Mouse (Mus musculus) lung, embryonic 14.5 days (tissue): ENCODE measurements around the gene Ablim1. TPM values are rescaled to one million over a fixed set of nuclear protein-coding genes. Genes with fewer than 3 reads are reported as not detected.

Experiments
- ATAC-seq: fragments of 200-750 bp; cut with Nextera tagmentation; 2 replicates; pipeline ENCODE4 v1.8.0; 2017; ENCODE audit warnings: mild to moderate bottlenecking, moderate TSS enrichment, moderate library complexity; ENCODE audit not compliant: insufficient read depth
- DNase-seq: peaks from one replicate; pipeline ENCODE4 v3.0.0-alpha.2; 2015
- H3K27ac ChIP-seq: fragments of 300-500 bp; sonication (generic); 2 replicates; pipeline ENCODE4 v1.5.1; 2014; ENCODE audit warnings: low read depth, mild to moderate bottlenecking, moderate library complexity
- H3K27me3 ChIP-seq: fragments of 300-500 bp; sonication (generic); 2 replicates; pipeline ENCODE4 v1.6.1; 2014; ENCODE audit warnings: low read length, control low read depth; ENCODE audit not compliant: insufficient read depth
- H3K36me3 ChIP-seq: fragments of 300-500 bp; sonication (generic); 2 replicates; pipeline ENCODE4 v1.6.1; 2014; ENCODE audit warnings: control low read depth; ENCODE audit not compliant: insufficient read depth
- H3K4me1 ChIP-seq: fragments of 300-500 bp; sonication (generic); 2 replicates; pipeline ENCODE4 v1.6.1; 2014; ENCODE audit warnings: antibody characterized with exemption, control low read depth; ENCODE audit not compliant: insufficient read depth
- H3K4me2 ChIP-seq: fragments of 300-500 bp; sonication (generic); 2 replicates; pipeline ENCODE4 v1.6.1; 2014; ENCODE audit warnings: mild to moderate bottlenecking
- H3K4me3 ChIP-seq: fragments of 300-500 bp; sonication (generic); 2 replicates; pipeline ENCODE4 v1.5.1; 2014; ENCODE audit warnings: low read depth, low read length
- H3K9ac ChIP-seq: fragments of 300-500 bp; sonication (generic); 2 replicates; pipeline ENCODE4 v1.6.1; 2014
- H3K9me3 ChIP-seq: fragments of 300-500 bp; sonication (generic); 2 replicates; pipeline ENCODE4 v1.6.1; 2016; ENCODE audit warnings: low read depth, low read length, control low read depth
- CTCF ChIP-seq: IDR thresholded peaks from 2 replicates; pipeline ENCODE4 v1.5.1; 2016; ENCODE audit warnings: antibody characterized with exemption, low read depth
- WGBS: fragments of 180-500 bp; shearing (Covaris S2); extraction: QIAGEN DNeasy Blood & Tissue Kit; methylation state at CpG from one replicate; pipeline ENCODE4 v1.1.7; 2014; 5-methylcytosine and 5-hydroxymethylcytosine counted together
- polyA plus RNA-seq: library from polyadenylated mRNA; unstranded; fragments of >200 nt; fragmentation: Nextera tagmentation; extraction: Ambion mirVana; gene quantifications from 2 replicates; pipeline ENCODE4 v1.2.1, GENCODE M21; 2014

Gene Ablim1
- polyA plus RNA-seq, 1 experiment from 2014 or later: 39.9 TPM

DNA sequence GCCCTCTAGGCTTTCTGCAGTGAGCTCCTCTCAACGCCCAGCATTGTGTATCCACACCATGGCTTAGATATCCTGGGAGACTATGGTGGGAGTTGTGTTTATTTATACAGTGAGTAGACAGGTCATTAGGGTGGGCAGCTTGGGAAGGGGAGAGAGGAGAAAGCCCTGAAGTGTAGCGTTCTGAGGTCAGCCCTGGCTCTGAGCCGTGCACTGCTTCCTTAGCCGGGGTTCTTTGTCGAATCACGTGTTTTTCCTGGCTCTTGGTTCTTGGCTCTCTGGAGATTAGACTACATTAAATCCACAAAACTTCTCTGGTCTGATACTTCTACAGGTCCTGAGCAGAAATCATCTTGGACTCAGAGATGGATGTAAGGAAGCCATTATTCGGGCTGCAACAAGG lies 205.1 kb downstream of the Ablim1 start:
- Histone ChIP-seq H3K4me2 (no peak overlapping the region), H3K27me3 (no peaks in the 10 kb centered on the region), H3K4me1 (peaks cover 16% of the 10 kb centered on the region; the same call in 1 of the 2 replicates), H3K9ac (no peak overlapping the region), H3K36me3 (0 out of 2 replicates have a peak, but pooled peaks cover 3% of the 10 kb centered on the region), H3K9me3 (no peaks in the 10 kb centered on the region), H3K4me3 (no peak overlapping the region), H3K27ac (no peak overlapping the region)
- ATAC-seq (no peak), DNase-seq (peak; percentile 50)
- TF ChIP-seq CTCF: no peak
- 32% methylated on average over 7 of the region's 7 CpGs for WGBS

DNA sequence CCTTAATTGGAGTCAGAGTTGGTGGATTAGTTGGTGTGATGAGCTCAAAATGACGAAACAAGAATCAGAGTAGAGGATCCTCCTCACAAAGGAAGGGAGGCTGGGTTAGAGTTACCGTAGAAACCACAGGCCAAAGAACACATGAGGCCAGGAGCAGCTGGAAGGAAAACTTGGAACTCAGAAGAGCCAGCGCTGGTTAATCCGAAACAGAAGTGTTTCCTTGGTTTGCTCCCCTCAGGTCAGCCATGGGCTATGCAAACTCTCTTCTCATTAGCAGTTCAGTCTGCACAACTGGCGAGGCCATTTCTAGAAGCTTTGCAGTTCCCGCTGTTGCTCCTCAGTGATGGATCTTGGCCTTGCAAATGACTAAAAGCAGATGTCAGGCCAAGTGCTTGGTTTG lies 208.2 kb downstream of the Ablim1 start:
- H3K4me3 ChIP-seq: no peak overlapping the region
- H3K27me3 ChIP-seq: no peaks in the 10 kb centered on the region
- WGBS: 71% methylated on average over 6 of the region's 6 CpGs
- H3K36me3 ChIP-seq: no peaks in the 10 kb centered on the region
- ATAC-seq: no peak
- no peak for DNase-seq
- no peak overlapping the region for H3K9ac ChIP-seq
- H3K4me2 ChIP-seq: no peak overlapping the region
- H3K27ac ChIP-seq: no peak overlapping the region
- H3K4me1 ChIP-seq: peaks cover 24% of the 10 kb centered on the region
- TF ChIP-seq CTCF: no peak
- no peaks in the 10 kb centered on the region for H3K9me3 ChIP-seq

DNA sequence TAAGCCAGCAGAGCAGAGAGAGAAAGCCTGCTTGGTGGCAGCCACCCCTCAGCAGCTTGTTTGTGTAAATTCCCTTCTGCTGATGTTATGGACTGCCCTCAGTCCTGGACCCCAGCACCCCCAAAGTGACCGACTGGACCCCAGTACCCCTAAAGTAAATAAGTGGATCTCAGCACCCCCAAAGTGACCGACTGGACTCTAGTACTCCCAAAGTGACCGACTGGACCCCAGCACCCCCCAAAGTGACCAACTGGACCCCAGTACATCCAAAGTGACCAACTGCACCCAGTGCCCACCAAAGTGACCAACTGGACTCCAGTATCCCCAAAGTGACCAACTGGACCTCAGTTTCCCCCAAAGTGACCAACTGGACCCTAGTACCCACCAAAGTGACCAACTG lies 208.7 kb downstream of the Ablim1 start:
- no peak overlapping the region for H3K27ac ChIP-seq
- H3K4me3 ChIP-seq: no peak overlapping the region
- no peak overlapping the region for H3K9ac ChIP-seq
- no peaks in the 10 kb centered on the region for H3K36me3 ChIP-seq
- H3K4me1 ChIP-seq: peaks cover 24% of the 10 kb centered on the region
- no peak for TF ChIP-seq CTCF
- no peaks in the 10 kb centered on the region for H3K9me3 ChIP-seq
- H3K27me3 ChIP-seq: no peaks in the 10 kb centered on the region
- H3K4me2 ChIP-seq: no peak overlapping the region
- DNase-seq (no peak), ATAC-seq (no peak)
- WGBS: 91% methylated on average over 3 of the region's 3 CpGs

DNA sequence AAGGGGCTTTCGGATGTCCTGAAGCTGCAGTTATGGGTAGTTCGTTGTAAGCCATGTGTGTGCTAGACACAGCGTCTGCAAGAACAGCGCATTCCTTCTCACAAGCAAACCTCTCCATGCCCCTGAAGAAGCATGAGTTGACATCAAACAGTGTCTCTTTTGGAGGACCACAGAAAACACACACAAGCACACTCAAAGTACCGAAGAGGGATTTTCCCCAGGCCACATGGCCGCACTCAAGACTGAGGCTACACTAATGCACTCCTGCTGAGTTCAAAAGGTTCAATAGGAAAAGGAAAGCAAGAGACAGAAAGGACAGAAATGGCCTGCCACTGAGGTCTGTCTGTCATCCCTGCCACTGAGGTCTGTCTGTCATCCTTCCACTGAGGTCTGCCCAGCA lies 209.6 kb downstream of the Ablim1 start:
- DNase-seq: no peak
- WGBS: 69% methylated on average over 6 of the region's 6 CpGs

DNA sequence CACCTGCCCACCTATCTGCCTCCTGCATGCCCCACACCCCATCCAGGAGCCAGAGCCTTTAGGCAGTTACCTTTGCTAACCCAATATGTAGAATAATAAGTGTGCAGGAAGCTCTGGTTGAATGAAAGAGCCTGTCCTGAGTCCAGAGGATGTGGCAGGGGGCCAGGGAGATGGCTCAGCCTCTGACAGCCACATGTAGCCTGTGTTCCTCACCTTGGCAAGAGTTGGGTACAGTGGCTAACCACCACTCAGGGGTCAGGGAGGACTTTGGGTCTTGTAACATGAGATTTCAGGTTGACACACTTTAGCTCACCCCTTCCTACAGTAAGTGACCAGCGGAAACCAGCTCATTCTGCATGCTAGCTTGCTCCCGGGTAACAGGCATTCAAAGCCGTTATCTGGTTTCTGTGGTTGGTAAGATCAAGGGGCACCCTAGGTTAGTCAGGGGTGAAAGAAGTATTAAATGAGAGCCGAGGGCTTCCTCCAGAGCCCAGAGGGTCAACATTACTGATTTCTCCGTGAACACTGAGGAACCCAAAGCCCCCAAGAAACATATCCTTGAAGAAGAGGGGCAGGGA lies 210.5 kb downstream of the Ablim1 start:
- peak overlapping the region; percentile 80 for H3K27ac ChIP-seq
- no peak overlapping the region for H3K4me3 ChIP-seq
- no peak overlapping the region for H3K9ac ChIP-seq
- no peak overlapping the region for H3K4me2 ChIP-seq
- 53% methylated on average over 5 of the region's 5 CpGs for WGBS
- ATAC-seq (no peak), DNase-seq (no peak)
- no peaks in the 10 kb centered on the region for H3K27me3 ChIP-seq
- no peaks in the 10 kb centered on the region for H3K36me3 ChIP-seq
- H3K9me3 ChIP-seq: no peaks in the 10 kb centered on the region
- H3K4me1 ChIP-seq: peaks cover 18% of the 10 kb centered on the region
- TF ChIP-seq CTCF: no peak

More for the DNA sequence above, 209.6 kb downstream of the Ablim1 start:
- no peak overlapping the region for H3K4me2 ChIP-seq
- no peak overlapping the region for H3K27ac ChIP-seq
- H3K9ac ChIP-seq: no peak overlapping the region
- no peaks in the 10 kb centered on the region for H3K27me3 ChIP-seq
- H3K9me3 ChIP-seq: no peaks in the 10 kb centered on the region
- TF ChIP-seq CTCF: no peak
- H3K4me1 ChIP-seq: peaks cover 21% of the 10 kb centered on the region
- no peaks in the 10 kb centered on the region for H3K36me3 ChIP-seq
- no peak for ATAC-seq
- H3K4me3 ChIP-seq: no peak overlapping the region

DNA sequence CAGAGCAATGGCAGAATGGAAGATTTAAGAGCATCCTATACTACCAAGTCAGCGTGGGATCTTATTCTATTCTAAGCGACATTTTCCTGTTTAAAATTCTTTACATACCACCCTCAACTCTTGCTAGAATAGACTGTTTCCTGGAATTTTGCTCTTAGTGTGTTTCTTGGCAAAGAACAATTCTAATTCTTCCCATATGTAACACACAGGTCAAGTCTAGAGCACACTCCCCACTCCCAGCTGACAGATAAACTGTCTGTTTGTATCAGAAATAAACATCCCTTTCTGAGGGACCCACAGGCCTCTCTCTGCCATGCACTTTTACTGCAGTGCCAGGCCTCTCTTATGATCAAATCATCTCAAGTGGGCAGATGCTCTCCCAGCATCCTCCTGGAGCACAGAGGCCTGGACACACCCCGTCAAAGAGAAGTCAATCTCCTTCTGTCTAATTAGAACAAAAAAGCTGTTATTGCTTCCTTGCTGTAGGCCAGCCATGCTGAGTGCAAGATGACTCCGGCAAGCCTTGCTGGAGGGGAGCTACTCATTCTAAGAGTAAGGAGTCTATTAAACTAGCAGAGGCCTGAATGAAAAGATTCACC lies 211.3 kb downstream of the Ablim1 start:
- H3K36me3 ChIP-seq: no peaks in the 10 kb centered on the region
- H3K27ac ChIP-seq: peak overlapping the region; percentile 80
- H3K9ac ChIP-seq: no peak overlapping the region; the same call in 1 of the 2 replicates
- 29% methylated on average over 4 of the region's 4 CpGs for WGBS
- ATAC-seq (peak; percentile 55), DNase-seq (peak; percentile 75)
- H3K9me3 ChIP-seq: no peaks in the 10 kb centered on the region
- peaks cover 18% of the 10 kb centered on the region for H3K4me1 ChIP-seq
- H3K4me2 ChIP-seq: no peak overlapping the region
- TF ChIP-seq CTCF: no peak
- no peaks in the 10 kb centered on the region for H3K27me3 ChIP-seq
- H3K4me3 ChIP-seq: no peak overlapping the region

DNA sequence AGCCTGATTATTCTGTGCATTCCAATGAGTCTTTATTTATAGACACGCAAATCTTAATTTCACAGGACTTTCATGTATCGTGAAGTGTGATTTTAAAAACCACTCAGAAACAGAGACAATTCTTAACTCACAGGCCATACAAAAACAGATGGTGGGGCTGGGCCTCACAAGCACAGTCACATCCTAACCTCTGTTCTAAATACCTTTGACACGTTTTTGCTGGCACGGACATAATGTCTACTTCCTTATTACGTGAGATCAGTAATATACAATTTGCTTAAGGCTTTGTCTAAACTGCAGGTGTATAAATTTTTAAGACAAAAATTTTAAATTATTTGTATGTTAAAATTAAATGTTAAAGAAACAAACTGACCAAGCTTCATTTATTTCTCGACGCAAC lies 212.7 kb downstream of the Ablim1 start:
- Histone ChIP-seq H3K4me2 (no peak overlapping the region), H3K27ac (no peak overlapping the region), H3K27me3 (no peaks in the 10 kb centered on the region), H3K9ac (no peak overlapping the region), H3K9me3 (no peaks in the 10 kb centered on the region), H3K4me3 (no peak overlapping the region), H3K4me1 (peaks cover 18% of the 10 kb centered on the region), H3K36me3 (no peaks in the 10 kb centered on the region)
- ATAC-seq (no peak), DNase-seq (no peak)
- TF ChIP-seq CTCF: no peak
- 76% methylated on average over 7 of the region's 7 CpGs for WGBS
